Mouse (Mus musculus): ENCODE measurements around the gene Trim11. TPM values are rescaled to one million over a fixed set of nuclear protein-coding genes. Genes with fewer than 3 reads are reported as not detected.

Trim11 gene
- total and polyA plus RNA-seq, 2 experiments: 13.4 to 22.4 TPM

GRCm38 (mm10) chr11:58983691-58984341, 5.9 kb downstream of the Trim11 start:
- TF ChIP-seq POLR2A (IDR thresholded peaks at IDR 0.05; ENCODE audit: extremely low read depth, insufficient read depth, low read length): no peak
- TF ChIP-seq CTCF (IDR thresholded peaks at IDR 0.05; ENCODE audit: low read depth, low read length): no peak
- H3K36me3 ChIP-seq (ENCODE audit: control insufficient read depth, insufficient read depth, low read length): peaks cover 28% of the 10 kb centered on the region
- no peak overlapping the region for H3K9ac ChIP-seq (ENCODE audit: low read depth, low read length)
- DNase-seq (ENCODE audit: extremely low read depth, low read depth, low spot score): no peak
- no peak overlapping the region for H3K4me3 ChIP-seq (ENCODE audit: insufficient read depth, low read depth, low read length)
- 88% methylated on average over 6 of the region's 6 CpGs for WGBS
- H3K79me2 ChIP-seq (ENCODE audit: control insufficient read depth, insufficient read depth, low read length): peaks cover 15% of the 10 kb centered on the region; the same call in 1 of the 2 replicates
- H3K27ac ChIP-seq (replicated peaks; ENCODE audit: insufficient read depth, low read depth, low read length): no peak overlapping the region
- peaks cover 11% of the 10 kb centered on the region for H3K4me1 ChIP-seq (ENCODE audit: control insufficient read depth, insufficient read depth, low read length)
- no peaks in the 10 kb centered on the region for H3K27me3 ChIP-seq (ENCODE audit: control insufficient read depth, insufficient read depth, low read length)

GRCm38 (mm10) chr11:58984657-58985056, 6.8 kb downstream of the Trim11 start:
- H3K36me3 ChIP-seq (ENCODE audit: control insufficient read depth, insufficient read depth, low read length): peaks cover 35% of the 10 kb centered on the region
- no peak overlapping the region for H3K27ac ChIP-seq (replicated peaks; ENCODE audit: insufficient read depth, low read depth, low read length)
- no peaks in the 10 kb centered on the region for H3K27me3 ChIP-seq (ENCODE audit: control insufficient read depth, insufficient read depth, low read length)
- H3K4me1 ChIP-seq (ENCODE audit: control insufficient read depth, insufficient read depth, low read length): peaks cover 7% of the 10 kb centered on the region
- no peak overlapping the region for H3K4me3 ChIP-seq (ENCODE audit: insufficient read depth, low read depth, low read length)
- no peak for TF ChIP-seq POLR2A (IDR thresholded peaks at IDR 0.05; ENCODE audit: extremely low read depth, insufficient read depth, low read length)
- no peak for TF ChIP-seq CTCF (IDR thresholded peaks at IDR 0.05; ENCODE audit: low read depth, low read length)
- H3K79me2 ChIP-seq (ENCODE audit: control insufficient read depth, insufficient read depth, low read length): peaks cover 15% of the 10 kb centered on the region; the same call in 1 of the 2 replicates
- DNase-seq (ENCODE audit: extremely low read depth, low read depth, low spot score): no peak
- 94% methylated on average over 7 of the region's 7 CpGs for WGBS
- no peak overlapping the region for H3K9ac ChIP-seq (ENCODE audit: low read depth, low read length)

GRCm38 (mm10) chr11:58985299-58985917, 7.5 kb downstream of the Trim11 start:
- 83% methylated on average over 3 of the region's 3 CpGs for WGBS
- no peak overlapping the region for H3K9ac ChIP-seq (ENCODE audit: low read depth, low read length)
- no peak overlapping the region for H3K27ac ChIP-seq (replicated peaks; ENCODE audit: insufficient read depth, low read depth, low read length)
- peaks cover 12% of the 10 kb centered on the region; the same call in 1 of the 2 replicates for H3K79me2 ChIP-seq (ENCODE audit: control insufficient read depth, insufficient read depth, low read length)
- TF ChIP-seq POLR2A (IDR thresholded peaks at IDR 0.05; ENCODE audit: extremely low read depth, insufficient read depth, low read length): no peak
- no peak for TF ChIP-seq CTCF (IDR thresholded peaks at IDR 0.05; ENCODE audit: low read depth, low read length)
- H3K36me3 ChIP-seq (ENCODE audit: control insufficient read depth, insufficient read depth, low read length): peaks cover 35% of the 10 kb centered on the region
- no peak overlapping the region for H3K4me3 ChIP-seq (ENCODE audit: insufficient read depth, low read depth, low read length)
- H3K27me3 ChIP-seq (ENCODE audit: control insufficient read depth, insufficient read depth, low read length): no peaks in the 10 kb centered on the region
- H3K4me1 ChIP-seq (ENCODE audit: control insufficient read depth, insufficient read depth, low read length): peaks cover 3% of the 10 kb centered on the region
- no peak for DNase-seq (ENCODE audit: extremely low read depth, low read depth, low spot score)

- Histone ChIP-seq H3K27me3 (ENCODE audit: control insufficient read depth, insufficient read depth, low read length) (no peaks in the 10 kb centered on the region), H3K4me3 (ENCODE audit: insufficient read depth, low read depth, low read length) (no peak overlapping the region), H3K27ac (replicated peaks; ENCODE audit: insufficient read depth, low read depth, low read length) (no peak overlapping the region), H3K36me3 (ENCODE audit: control insufficient read depth, insufficient read depth, low read length) (peaks cover 28% of the 10 kb centered on the region), H3K79me2 (ENCODE audit: control insufficient read depth, insufficient read depth, low read length) (no peaks in the 10 kb centered on the region), H3K9ac (ENCODE audit: low read depth, low read length) (no peak overlapping the region), H3K4me1 (ENCODE audit: control insufficient read depth, insufficient read depth, low read length) (peaks cover 1% of the 10 kb centered on the region)
- no peak for DNase-seq (ENCODE audit: extremely low read depth, low read depth, low spot score)
- no peak for TF ChIP-seq CTCF (IDR thresholded peaks at IDR 0.05; ENCODE audit: low read depth, low read length)
- no peak for TF ChIP-seq POLR2A (IDR thresholded peaks at IDR 0.05; ENCODE audit: extremely low read depth, insufficient read depth, low read length)
- 94% methylated on average over 4 of the region's 4 CpGs for WGBS
Measured at GRCm38 (mm10) chr11:58989166-58989565, 11.3 kb downstream of the Trim11 start.

GRCm38 (mm10) chr11:58990141-58990540, 12.2 kb downstream of the Trim11 start:
- Histone ChIP-seq H3K79me2 (ENCODE audit: control insufficient read depth, insufficient read depth, low read length) (no peaks in the 10 kb centered on the region), H3K4me3 (ENCODE audit: insufficient read depth, low read depth, low read length) (no peak overlapping the region), H3K27ac (replicated peaks; ENCODE audit: insufficient read depth, low read depth, low read length) (no peak overlapping the region), H3K27me3 (ENCODE audit: control insufficient read depth, insufficient read depth, low read length) (no peaks in the 10 kb centered on the region), H3K4me1 (ENCODE audit: control insufficient read depth, insufficient read depth, low read length) (peaks cover 1% of the 10 kb centered on the region), H3K9ac (ENCODE audit: low read depth, low read length) (no peak overlapping the region), H3K36me3 (ENCODE audit: control insufficient read depth, insufficient read depth, low read length) (peaks cover 24% of the 10 kb centered on the region; the same call in 1 of the 2 replicates)
- 87% methylated on average over 17 of the region's 17 CpGs for WGBS
- TF ChIP-seq POLR2A (IDR thresholded peaks at IDR 0.05; ENCODE audit: extremely low read depth, insufficient read depth, low read length) (no peak), CTCF (IDR thresholded peaks at IDR 0.05; ENCODE audit: low read depth, low read length) (no peak)
- no peak for DNase-seq (ENCODE audit: extremely low read depth, low read depth, low spot score)

- DNase-seq (ENCODE audit: extremely low read depth, low read depth, low spot score): peak; percentile 17
- H3K9ac ChIP-seq (ENCODE audit: low read depth, low read length): no peak overlapping the region
- WGBS: 64% methylated on average over 9 of the region's 9 CpGs
- H3K4me3 ChIP-seq (ENCODE audit: insufficient read depth, low read depth, low read length): no peak overlapping the region
- H3K36me3 ChIP-seq (ENCODE audit: control insufficient read depth, insufficient read depth, low read length): peaks cover 17% of the 10 kb centered on the region; the same call in 1 of the 2 replicates
- H3K27me3 ChIP-seq (ENCODE audit: control insufficient read depth, insufficient read depth, low read length): peaks cover under 1% of the 10 kb centered on the region; the same call in 1 of the 2 replicates
- H3K4me1 ChIP-seq (ENCODE audit: control insufficient read depth, insufficient read depth, low read length): peaks cover 1% of the 10 kb centered on the region
- no peak overlapping the region for H3K27ac ChIP-seq (replicated peaks; ENCODE audit: insufficient read depth, low read depth, low read length)
- TF ChIP-seq POLR2A (IDR thresholded peaks at IDR 0.05; ENCODE audit: extremely low read depth, insufficient read depth, low read length) (no peak), CTCF (IDR thresholded peaks at IDR 0.05; ENCODE audit: low read depth, low read length) (no peak)
- no peaks in the 10 kb centered on the region for H3K79me2 ChIP-seq (ENCODE audit: control insufficient read depth, insufficient read depth, low read length)
Measured at GRCm38 (mm10) chr11:58990794-58991193, 12.9 kb downstream of the Trim11 start.

Measured in liver, adult 2 months (tissue).